Mouse (Mus musculus): ENCODE measurements at regions not wholly inside any gene's neighbourhood (a gene's known extent, or its start where the extent isn't known, plus 50 kb on each side); places are given as distances from the start of the nearest gene placed in this dataset.

- Histone ChIP-seq H3K27me3 (ENCODE audit: control insufficient read depth, insufficient read depth, low read length) (no peaks in the 10 kb centered on the region), H3K4me1 (ENCODE audit: control insufficient read depth, insufficient read depth, insufficient read length, low read length) (no peaks in the 10 kb centered on the region), H3K4me3 (ENCODE audit: low read depth, low read length) (no peak overlapping the region), H3K36me3 (ENCODE audit: control insufficient read depth, insufficient read depth, low read length) (no peaks in the 10 kb centered on the region), H3K27ac (ENCODE audit: insufficient read depth, low read depth, low read length) (no peak overlapping the region)
- WGBS = 80% methylated on average over 2 of the region's 2 CpGs
- TF ChIP-seq POLR2A (IDR thresholded peaks at IDR 0.05; ENCODE audit: low read depth, low read length) (no peak), CTCF (IDR thresholded peaks at IDR 0.05; ENCODE audit: extremely low read depth, insufficient read length, insufficient replicate concordance, low read depth, low read length) (no peak)
Measured at GRCm38 (mm10) chr3:21379816-21380215, 696.6 kb upstream of the Tbl1xr1 start.

GRCm38 (mm10) chr3:21381072-21381471 lies 695.4 kb upstream of the Tbl1xr1 start:
- H3K27me3 ChIP-seq (ENCODE audit: control insufficient read depth, insufficient read depth, low read length) = no peaks in the 10 kb centered on the region
- H3K4me1 ChIP-seq (ENCODE audit: control insufficient read depth, insufficient read depth, insufficient read length, low read length) = no peaks in the 10 kb centered on the region
- WGBS = 86% methylated on average over 3 of the region's 3 CpGs
- TF ChIP-seq POLR2A (IDR thresholded peaks at IDR 0.05; ENCODE audit: low read depth, low read length) (no peak), CTCF (IDR thresholded peaks at IDR 0.05; ENCODE audit: extremely low read depth, insufficient read length, insufficient replicate concordance, low read depth, low read length) (no peak)
- H3K27ac ChIP-seq (ENCODE audit: insufficient read depth, low read depth, low read length) = no peak overlapping the region
- no peak overlapping the region for H3K4me3 ChIP-seq (ENCODE audit: low read depth, low read length)
- no peaks in the 10 kb centered on the region for H3K36me3 ChIP-seq (ENCODE audit: control insufficient read depth, insufficient read depth, low read length)

- Histone ChIP-seq H3K36me3 (ENCODE audit: control insufficient read depth, insufficient read depth, low read length) (no peaks in the 10 kb centered on the region), H3K4me1 (ENCODE audit: control insufficient read depth, insufficient read depth, insufficient read length, low read length) (no peaks in the 10 kb centered on the region), H3K4me3 (ENCODE audit: low read depth, low read length) (no peak overlapping the region), H3K27ac (ENCODE audit: insufficient read depth, low read depth, low read length) (no peak overlapping the region), H3K27me3 (ENCODE audit: control insufficient read depth, insufficient read depth, low read length) (no peaks in the 10 kb centered on the region)
- WGBS = 80% methylated on average over 2 of the region's 2 CpGs
- TF ChIP-seq POLR2A (IDR thresholded peaks at IDR 0.05; ENCODE audit: low read depth, low read length) = no peak
- no peak for TF ChIP-seq CTCF (IDR thresholded peaks at IDR 0.05; ENCODE audit: extremely low read depth, insufficient read length, insufficient replicate concordance, low read depth, low read length)
Measured at GRCm38 (mm10) chr3:21403551-21403950, 672.9 kb upstream of the Tbl1xr1 start.

DNA sequence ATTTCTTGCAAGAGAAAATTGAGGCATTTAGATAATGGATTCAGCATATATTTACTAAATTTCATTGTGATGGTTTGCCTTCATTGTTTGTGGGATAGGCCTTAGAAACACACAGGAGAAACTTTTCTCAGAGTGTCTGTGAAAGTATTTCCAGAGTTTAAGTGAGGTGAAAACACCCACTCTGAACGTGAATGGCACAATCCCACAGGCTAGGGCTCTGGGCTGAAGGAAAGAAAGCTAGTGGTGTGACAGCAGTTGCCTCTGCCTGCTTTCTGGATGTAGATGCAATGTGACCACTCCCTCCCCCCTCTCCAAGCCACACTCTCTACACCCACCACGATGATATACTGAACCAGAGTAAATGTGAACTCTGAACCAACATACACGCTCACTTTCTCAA lies 672.4 kb upstream of the Tbl1xr1 start:
- Histone ChIP-seq H3K27me3 (ENCODE audit: control insufficient read depth, insufficient read depth, low read length) (no peaks in the 10 kb centered on the region), H3K4me3 (ENCODE audit: low read depth, low read length) (no peak overlapping the region), H3K27ac (ENCODE audit: insufficient read depth, low read depth, low read length) (no peak overlapping the region), H3K4me1 (ENCODE audit: control insufficient read depth, insufficient read depth, insufficient read length, low read length) (no peaks in the 10 kb centered on the region), H3K36me3 (ENCODE audit: control insufficient read depth, insufficient read depth, low read length) (no peaks in the 10 kb centered on the region)
- no peak for TF ChIP-seq POLR2A (IDR thresholded peaks at IDR 0.05; ENCODE audit: low read depth, low read length)
- TF ChIP-seq CTCF (IDR thresholded peaks at IDR 0.05; ENCODE audit: extremely low read depth, insufficient read length, insufficient replicate concordance, low read depth, low read length) = no peak
- 57% methylated on average over 3 of the region's 3 CpGs for WGBS

DNA sequence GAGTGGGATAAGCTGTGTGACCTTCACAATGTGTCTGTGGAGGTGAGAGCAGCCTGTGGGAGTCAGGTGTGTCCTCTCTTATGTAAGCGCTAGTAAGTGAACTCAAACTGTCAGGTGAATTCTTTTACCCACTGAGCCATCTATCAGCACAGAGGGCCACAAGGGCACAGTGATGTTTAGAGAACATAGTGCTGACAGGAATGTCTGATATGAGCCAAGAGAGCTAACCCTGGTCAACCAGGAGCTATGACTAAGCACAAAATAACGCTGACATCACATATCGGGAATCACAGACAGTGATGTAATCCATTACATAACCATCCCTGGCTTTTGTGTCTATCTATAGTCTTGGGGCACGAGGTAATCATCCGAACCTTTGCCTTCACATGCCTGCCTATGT lies 669.4 kb upstream of the Tbl1xr1 start:
- H3K27me3 ChIP-seq (ENCODE audit: control insufficient read depth, insufficient read depth, low read length) = no peaks in the 10 kb centered on the region
- no peaks in the 10 kb centered on the region for H3K36me3 ChIP-seq (ENCODE audit: control insufficient read depth, insufficient read depth, low read length)
- WGBS = 79% methylated on average over 5 of the region's 5 CpGs
- no peak overlapping the region for H3K4me3 ChIP-seq (ENCODE audit: low read depth, low read length)
- TF ChIP-seq POLR2A (IDR thresholded peaks at IDR 0.05; ENCODE audit: low read depth, low read length) = no peak
- TF ChIP-seq CTCF (IDR thresholded peaks at IDR 0.05; ENCODE audit: extremely low read depth, insufficient read length, insufficient replicate concordance, low read depth, low read length) = no peak
- no peaks in the 10 kb centered on the region for H3K4me1 ChIP-seq (ENCODE audit: control insufficient read depth, insufficient read depth, insufficient read length, low read length)
- no peak overlapping the region for H3K27ac ChIP-seq (ENCODE audit: insufficient read depth, low read depth, low read length)

- H3K27ac ChIP-seq (ENCODE audit: insufficient read depth, low read depth, low read length) = no peak overlapping the region
- no peaks in the 10 kb centered on the region for H3K36me3 ChIP-seq (ENCODE audit: control insufficient read depth, insufficient read depth, low read length)
- H3K27me3 ChIP-seq (ENCODE audit: control insufficient read depth, insufficient read depth, low read length) = no peaks in the 10 kb centered on the region
- no peak for TF ChIP-seq POLR2A (IDR thresholded peaks at IDR 0.05; ENCODE audit: low read depth, low read length)
- TF ChIP-seq CTCF (IDR thresholded peaks at IDR 0.05; ENCODE audit: extremely low read depth, insufficient read length, insufficient replicate concordance, low read depth, low read length) = no peak
- 85% methylated on average over 2 of the region's 2 CpGs for WGBS
- H3K4me1 ChIP-seq (ENCODE audit: control insufficient read depth, insufficient read depth, insufficient read length, low read length) = no peaks in the 10 kb centered on the region
- H3K4me3 ChIP-seq (ENCODE audit: low read depth, low read length) = no peak overlapping the region
Measured at GRCm38 (mm10) chr3:21412010-21412409, 664.4 kb upstream of the Tbl1xr1 start.

- Histone ChIP-seq H3K27ac (ENCODE audit: insufficient read depth, low read depth, low read length) (no peak overlapping the region), H3K36me3 (ENCODE audit: control insufficient read depth, insufficient read depth, low read length) (no peaks in the 10 kb centered on the region), H3K4me1 (ENCODE audit: control insufficient read depth, insufficient read depth, insufficient read length, low read length) (peaks cover 4% of the 10 kb centered on the region; the same call in 1 of the 2 replicates), H3K4me3 (ENCODE audit: low read depth, low read length) (no peak overlapping the region), H3K27me3 (ENCODE audit: control insufficient read depth, insufficient read depth, low read length) (no peaks in the 10 kb centered on the region)
- TF ChIP-seq CTCF (IDR thresholded peaks at IDR 0.05; ENCODE audit: extremely low read depth, insufficient read length, insufficient replicate concordance, low read depth, low read length) (no peak), POLR2A (IDR thresholded peaks at IDR 0.05; ENCODE audit: low read depth, low read length) (no peak)
- WGBS = 90% methylated on average over 5 of the region's 5 CpGs
Measured at GRCm38 (mm10) chr3:21423139-21423538, 653.3 kb upstream of the Tbl1xr1 start.

DNA sequence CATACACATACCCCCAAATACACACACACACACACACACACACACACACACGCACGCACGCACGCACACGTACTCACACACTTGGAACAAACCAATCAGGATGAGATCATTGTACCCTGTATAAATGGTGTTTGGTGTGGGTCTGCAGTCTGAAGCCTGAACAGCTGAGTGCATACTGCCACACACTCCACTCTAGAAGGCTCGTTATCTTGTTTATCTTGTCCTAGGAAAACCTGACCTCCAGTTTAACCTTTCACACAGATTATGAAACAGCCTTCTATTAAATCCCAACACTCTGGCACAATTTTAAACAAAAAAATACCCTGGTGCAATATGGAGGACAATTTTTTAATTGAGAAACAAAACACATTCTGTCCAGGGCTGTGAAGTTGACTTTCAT lies 649.9 kb upstream of the Tbl1xr1 start:
- WGBS = 79% methylated on average over 6 of the region's 6 CpGs
- no peak overlapping the region for H3K27ac ChIP-seq (ENCODE audit: insufficient read depth, low read depth, low read length)
- no peak overlapping the region for H3K4me3 ChIP-seq (ENCODE audit: low read depth, low read length)
- H3K27me3 ChIP-seq (ENCODE audit: control insufficient read depth, insufficient read depth, low read length) = no peaks in the 10 kb centered on the region
- H3K36me3 ChIP-seq (ENCODE audit: control insufficient read depth, insufficient read depth, low read length) = no peaks in the 10 kb centered on the region
- H3K4me1 ChIP-seq (ENCODE audit: control insufficient read depth, insufficient read depth, insufficient read length, low read length) = peaks cover 8% of the 10 kb centered on the region; the same call in 1 of the 2 replicates
- TF ChIP-seq CTCF (IDR thresholded peaks at IDR 0.05; ENCODE audit: extremely low read depth, insufficient read length, insufficient replicate concordance, low read depth, low read length) (no peak), POLR2A (IDR thresholded peaks at IDR 0.05; ENCODE audit: low read depth, low read length) (no peak)

All from small intestine, adult 2 months (tissue).